Mouse (Mus musculus) CH12.LX (cell line): ENCODE data around the gene Cep135.
A peak's percentile ranks its signal among the peaks of the same experiment; 100 is the strongest.

Experiments used
- CTCF ChIP-seq, 2 experiments: IDR thresholded peaks in 1 of 2; conservative IDR thresholded peaks in 1 of 2; 2 replicates each; pipeline ENCODE4 v1.5.1; 2011 to 2012; ENCODE audit warnings: low read depth in 2 of 2, low read length in 2 of 2, improper control_type of control experiment in 1 of 2, inconsistent platforms in 1 of 2, mild to moderate bottlenecking in 1 of 2, moderate library complexity in 1 of 2
- ELF1 ChIP-seq: IDR thresholded peaks from 2 replicates; pipeline ENCODE4 v1.6.1; 2014; ENCODE audit warnings: low read depth, mild to moderate bottlenecking, inconsistent platforms, low read length, improper control_type of control experiment
- EP300 ChIP-seq: IDR thresholded peaks from 2 replicates; pipeline ENCODE4 v1.6.1; 2011; ENCODE audit warnings: low read length, improper control_type of control experiment
- NRF1 ChIP-seq: IDR thresholded peaks from 2 replicates; pipeline ENCODE4 v1.6.1; 2014; ENCODE audit warnings: low read depth, mild to moderate bottlenecking, inconsistent platforms, low read length, improper control_type of control experiment, moderate library complexity
- POLR2A ChIP-seq: IDR thresholded peaks from 2 replicates; pipeline ENCODE4 v1.6.1; 2011; ENCODE audit warnings: low read depth, mild to moderate bottlenecking, improper control_type of control experiment, low read length
- POLR2AphosphoS2 ChIP-seq: IDR thresholded peaks from 2 replicates; pipeline ENCODE4 v1.6.1; 2011; ENCODE audit warnings: low read depth, low read length, improper control_type of control experiment
- TBP ChIP-seq: conservative IDR thresholded peaks from 2 replicates; pipeline ENCODE4 v1.6.1; 2011; ENCODE audit warnings: low read depth, low read length, improper control_type of control experiment
- ZC3H11A ChIP-seq: IDR thresholded peaks from 2 replicates; pipeline ENCODE4 v1.6.1; 2012; ENCODE audit warnings: low read depth, mild to moderate bottlenecking, inconsistent platforms, low read length, improper control_type of control experiment
- ZKSCAN1 ChIP-seq: IDR thresholded peaks from 2 replicates; pipeline ENCODE4 v1.6.1; 2012; ENCODE audit warnings: low read depth, inconsistent platforms, low read length, improper control_type of control experiment, borderline replicate concordance
- ZMIZ1 ChIP-seq: IDR thresholded peaks from 2 replicates; pipeline ENCODE4 v1.6.1; 2012; ENCODE audit warnings: low read depth, mild to moderate bottlenecking, inconsistent platforms, low read length, improper control_type of control experiment

DNA sequence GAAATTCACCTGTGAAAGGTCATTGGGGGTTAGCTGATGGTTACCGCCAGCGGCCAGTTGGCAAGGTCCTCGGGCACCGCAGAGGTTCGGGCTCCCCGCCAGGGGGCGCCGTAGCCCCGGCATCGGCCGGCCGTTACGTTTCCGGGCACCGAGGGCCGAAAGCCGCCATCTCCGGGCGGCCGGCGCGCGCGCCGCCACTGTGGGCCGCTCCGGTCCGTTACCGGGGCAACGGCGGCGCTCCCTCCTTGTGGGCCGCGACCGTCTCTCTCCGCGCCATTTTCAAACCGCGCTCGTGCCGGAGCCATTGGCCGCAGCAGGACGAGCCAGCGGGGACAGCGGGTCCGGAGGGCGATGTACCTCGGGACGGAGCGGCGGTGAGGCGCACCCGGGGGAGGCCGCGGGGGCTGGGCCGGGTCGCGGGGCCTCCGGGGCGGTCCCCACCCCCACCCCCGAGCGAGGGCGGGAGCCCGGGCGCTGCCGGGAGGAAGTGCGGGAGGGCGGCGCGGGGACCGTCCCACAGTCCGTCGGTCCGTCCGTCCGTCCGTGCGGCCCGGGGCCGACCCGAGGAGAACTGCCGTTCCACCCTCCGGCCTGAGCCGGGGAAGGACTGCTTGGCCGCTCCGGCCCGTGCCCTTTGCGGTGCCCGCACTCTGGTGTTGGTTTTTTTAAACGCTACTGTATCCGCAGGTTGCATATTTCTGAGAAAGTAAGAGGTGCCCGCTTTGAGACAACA, at the start of gene Cep135:
- peak; percentile 36 to 84; a peak in 3 of 4 replicates for TF ChIP-seq CTCF (conservative IDR thresholded peaks at IDR 0.05 in 1 of 2, IDR thresholded peaks at IDR 0.05 in 1 of 2; ENCODE audit: low read depth in 2 of 2, low read length in 2 of 2)
- 0 out of 2 replicates have a peak, but pooled peaks have one; percentile 22 for TF ChIP-seq TBP
- peak; percentile 61 for TF ChIP-seq POLR2A
- no peak for TF ChIP-seq EP300
- no peak for TF ChIP-seq ZKSCAN1
- 0 out of 2 replicates have a peak, but pooled peaks have one; percentile 28 for TF ChIP-seq ZMIZ1
- peak; percentile 68 for TF ChIP-seq ELF1
- no peak for TF ChIP-seq POLR2AphosphoS2
- no peak for TF ChIP-seq ZC3H11A
- TF ChIP-seq NRF1, result peak; percentile 63; the same call in 1 of the 2 replicates
